Mouse (Mus musculus): ENCODE measurements around the gene Arhgef12. TPM values are rescaled to one million over a fixed set of nuclear protein-coding genes. Genes with fewer than 3 reads are reported as not detected.
A peak's percentile ranks its signal among the peaks of the same experiment; 100 is the strongest.

Arhgef12 gene
- total RNA-seq, 4 experiments from 2014 or later = 132 to 160 (median 141) TPM

DNA sequence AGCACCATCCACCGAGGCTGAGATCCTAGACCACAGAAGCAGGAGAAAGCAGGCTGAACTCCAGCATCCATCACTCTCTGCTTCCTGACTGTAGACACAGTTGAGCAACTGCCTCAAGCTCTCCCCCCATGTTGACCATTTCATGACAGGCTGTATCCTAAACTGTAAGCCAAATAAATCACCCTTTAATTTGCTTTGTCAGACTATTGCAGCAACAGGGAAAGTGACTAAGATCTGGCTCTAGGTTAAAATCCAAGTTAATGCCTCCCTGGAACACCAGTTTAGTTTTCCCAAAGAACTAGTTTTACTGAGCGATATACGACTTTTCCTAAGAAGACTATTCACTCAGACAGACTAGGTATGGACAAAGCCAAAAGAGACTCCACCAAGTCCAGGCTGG is 28.3 kb downstream of the Arhgef12 start:
- DNase-seq (ENCODE audit: low spot score) = no peak

DNA sequence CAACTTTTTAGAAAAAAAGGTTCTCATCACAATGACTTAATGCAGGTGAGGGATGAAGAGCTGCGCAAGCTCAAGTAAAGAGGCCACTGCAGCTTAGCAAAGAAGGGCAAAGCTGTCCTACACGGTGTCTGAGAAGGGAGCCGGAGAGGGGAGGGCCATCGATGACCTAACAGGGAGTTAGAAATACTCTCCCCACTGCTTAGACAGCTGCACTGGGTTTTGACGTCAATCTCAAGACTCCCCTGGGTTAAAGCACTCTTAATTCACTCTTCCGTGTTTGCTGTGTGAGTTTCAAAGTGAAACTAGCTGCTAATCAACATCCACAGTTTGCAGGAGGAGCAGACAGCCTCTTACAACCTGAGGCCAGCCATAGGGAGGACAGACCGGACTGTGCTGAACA is 30.9 kb downstream of the Arhgef12 start:
- no peak for DNase-seq (ENCODE audit: low spot score)

GRCm38 (mm10) chr9:43074611-43075010 is 32.4 kb downstream of the Arhgef12 start:
- no peak for DNase-seq (ENCODE audit: low spot score)

DNA sequence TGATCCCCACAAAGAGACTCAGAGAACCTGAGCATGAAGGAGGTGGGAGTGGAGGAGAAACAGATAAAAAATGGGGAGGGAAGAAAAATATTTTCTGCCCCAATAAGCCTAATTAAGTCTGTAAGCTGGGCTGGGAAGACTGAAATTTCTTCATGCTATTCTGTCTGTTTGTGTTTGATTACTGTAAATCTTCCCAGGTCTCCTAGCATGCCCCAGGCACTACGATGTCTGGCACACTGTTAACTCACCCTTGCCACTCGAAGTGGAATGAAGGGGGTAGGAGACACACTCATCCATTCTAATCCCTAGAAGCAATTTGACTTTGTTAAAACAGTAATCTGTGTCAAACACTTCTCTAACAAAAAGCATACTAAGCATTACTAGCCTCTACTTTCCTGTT is 35.3 kb downstream of the Arhgef12 start:
- DNase-seq (ENCODE audit: low spot score) = no peak

DNA sequence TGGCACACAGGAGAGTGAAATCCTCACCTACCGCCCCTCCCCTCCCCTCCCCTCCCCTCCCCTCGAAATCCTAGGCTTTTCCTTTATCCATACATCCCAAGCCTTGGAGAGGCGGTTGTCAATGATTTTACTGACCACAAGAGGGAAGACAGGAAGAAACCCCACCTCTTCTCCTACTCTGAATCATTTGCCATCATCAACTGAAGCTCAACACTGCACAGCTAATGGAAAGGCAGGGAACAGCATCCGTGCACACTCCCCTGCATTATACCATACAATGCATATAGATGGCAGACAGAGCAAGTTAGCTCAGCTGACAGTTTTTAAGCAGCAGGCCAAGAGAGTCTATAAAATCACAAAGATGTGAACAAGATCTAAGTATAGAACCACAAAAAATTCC is 35.9 kb downstream of the Arhgef12 start:
- no peak for DNase-seq (ENCODE audit: low spot score)

- DNase-seq (ENCODE audit: low spot score) = no peak
Measured at GRCm38 (mm10) chr9:43070566-43070965, 36.5 kb downstream of the Arhgef12 start.

DNA sequence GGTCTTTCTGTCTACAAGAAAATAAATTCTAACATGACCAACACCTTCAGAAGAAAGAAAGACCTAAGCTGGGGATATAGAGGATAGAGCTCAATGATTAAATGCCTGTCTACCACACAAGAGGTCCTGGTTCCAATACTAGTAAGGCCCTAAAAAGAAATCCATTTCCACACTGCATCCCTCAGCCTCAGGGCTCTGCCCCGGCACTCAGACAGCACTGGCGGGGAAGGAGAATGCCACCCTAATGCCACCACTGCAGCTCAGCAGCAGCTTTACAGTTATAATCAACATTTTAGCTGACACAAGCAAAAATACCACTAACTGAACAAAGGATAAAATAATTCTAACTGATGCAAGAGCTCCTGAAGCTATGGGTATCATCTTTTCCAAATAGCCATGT is 36.9 kb downstream of the Arhgef12 start:
- no peak for DNase-seq (ENCODE audit: low spot score)

- DNase-seq (ENCODE audit: low spot score) = no peak
Measured at GRCm38 (mm10) chr9:43067896-43068295, 39.1 kb downstream of the Arhgef12 start.

GRCm38 (mm10) chr9:43065231-43065630 is 41.8 kb downstream of the Arhgef12 start:
- no peak for DNase-seq (ENCODE audit: low spot score)

DNA sequence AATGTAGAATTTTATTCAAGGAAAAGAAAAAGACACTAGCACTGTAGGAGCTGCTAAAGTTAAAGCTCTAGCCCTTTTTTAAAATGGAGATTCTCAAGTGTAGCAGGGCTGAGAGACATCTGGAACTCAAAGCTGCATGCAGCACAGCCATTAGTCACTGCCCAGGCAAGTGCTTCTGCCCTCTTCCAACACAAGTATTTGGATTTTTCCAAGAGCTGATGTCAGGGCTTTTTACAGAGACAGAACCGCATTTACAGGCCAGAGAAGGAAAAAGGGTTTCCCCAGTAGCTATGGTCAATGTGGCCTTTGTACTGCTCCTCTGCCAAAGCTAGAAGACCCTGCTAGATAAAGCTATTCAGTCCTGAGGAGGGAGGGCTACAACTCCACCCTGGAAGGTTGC is 45.5 kb downstream of the Arhgef12 start:
- no peak for DNase-seq (ENCODE audit: low spot score)

DNA sequence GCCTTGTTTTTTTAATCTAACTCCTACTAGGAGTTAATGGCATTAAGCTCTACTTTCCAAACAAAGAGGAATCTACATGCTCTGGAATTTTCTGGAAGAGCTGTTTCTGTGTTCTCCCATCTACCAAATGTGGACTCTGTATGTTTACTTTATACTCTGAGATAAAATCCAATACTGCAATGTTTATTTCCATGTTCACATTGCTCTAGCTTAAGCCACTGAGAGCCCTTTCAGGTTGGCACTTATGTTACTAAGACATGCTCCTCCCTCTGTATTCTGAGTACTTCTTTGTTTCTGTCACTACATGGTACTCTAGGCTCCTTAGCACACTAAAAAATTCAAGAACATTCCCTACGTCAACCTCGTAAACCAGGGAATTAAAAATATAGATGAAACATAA is 56.6 kb downstream of the Arhgef12 start:
- DNase-seq (ENCODE audit: low spot score) = no peak

GRCm38 (mm10) chr9:43044481-43044880 is 62.6 kb downstream of the Arhgef12 start:
- no peak for DNase-seq (ENCODE audit: low spot score)

- DNase-seq (ENCODE audit: low spot score) = no peak
Measured at GRCm38 (mm10) chr9:43038466-43038865, 68.6 kb downstream of the Arhgef12 start.

- DNase-seq (ENCODE audit: low spot score) = no peak
Measured at GRCm38 (mm10) chr9:43035208-43035607, 71.8 kb downstream of the Arhgef12 start.

DNA sequence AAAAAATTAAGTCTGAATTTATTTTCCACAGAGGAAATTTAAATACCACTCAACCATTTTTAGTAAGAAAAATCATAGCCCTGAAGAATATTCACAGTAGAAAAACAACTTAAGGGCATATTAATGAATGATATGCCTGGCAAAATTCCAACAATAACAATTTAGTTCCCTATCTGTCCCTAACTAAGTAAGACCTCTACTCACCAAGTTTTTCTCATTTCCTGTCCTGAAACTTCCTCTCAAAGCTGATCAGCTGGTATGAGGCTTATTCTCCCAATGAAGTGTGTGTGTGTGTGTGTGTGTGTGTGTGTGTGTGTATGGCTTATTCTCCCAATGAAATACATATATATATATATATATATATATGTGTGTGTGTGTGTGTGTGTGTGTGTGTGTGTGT is 72.8 kb downstream of the Arhgef12 start:
- no peak for DNase-seq (ENCODE audit: low spot score)

DNA sequence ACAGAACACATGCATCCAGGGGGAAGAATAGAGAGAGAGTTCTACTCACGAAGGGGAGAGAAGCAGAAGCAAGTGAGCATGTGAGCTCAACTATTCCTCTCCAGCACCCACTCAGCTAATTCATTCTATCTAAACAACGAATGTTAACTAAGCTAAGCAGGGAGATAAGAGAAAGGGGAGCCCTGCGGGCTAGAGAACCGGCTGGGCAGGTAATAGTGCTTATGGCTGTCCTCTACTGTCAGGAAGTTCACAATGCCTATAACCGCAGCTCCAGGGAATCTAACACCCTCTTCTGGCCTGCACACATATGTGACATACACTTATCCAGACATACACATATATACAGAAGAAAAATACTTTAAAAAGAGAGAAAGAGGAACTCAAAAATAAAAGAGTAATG is 79.3 kb downstream of the Arhgef12 start:
- no peak for DNase-seq (ENCODE audit: low spot score)

DNA sequence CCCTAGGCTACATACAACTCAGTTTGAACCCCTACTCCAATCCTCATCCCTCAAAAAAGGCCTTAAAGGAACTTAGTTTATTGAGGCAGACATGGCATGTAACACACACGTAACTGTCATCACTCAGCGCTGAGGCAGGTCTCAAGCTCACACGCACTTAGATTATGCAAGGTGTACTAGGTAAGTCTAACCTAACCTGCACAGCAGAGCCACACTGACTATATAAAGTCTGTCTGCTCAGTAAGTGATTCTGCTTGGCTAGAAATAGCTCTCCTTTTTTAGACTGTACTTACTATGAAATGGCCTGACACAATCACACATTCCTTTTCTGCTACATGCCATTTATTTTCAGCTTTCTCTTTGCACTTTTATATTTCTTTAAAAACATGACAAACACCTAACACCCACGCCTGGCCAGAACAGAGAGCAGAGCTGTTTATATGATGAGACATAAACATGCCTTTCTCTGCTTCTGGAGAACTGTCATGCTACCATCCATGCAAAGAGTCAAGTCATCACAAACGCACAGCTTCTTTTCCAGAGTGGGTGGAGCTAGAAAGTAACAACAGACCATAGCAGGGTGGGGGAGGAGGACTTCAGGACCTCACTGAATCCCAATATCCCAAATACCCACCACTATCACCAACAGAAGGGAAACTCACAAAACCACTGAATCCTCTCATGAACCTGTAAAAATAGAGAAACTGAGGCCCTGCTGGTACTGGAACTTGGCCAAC is 85.4 kb downstream of the Arhgef12 start:
- DNase-seq (ENCODE audit: low spot score) = no peak

- DNase-seq (ENCODE audit: low spot score) = no peak
Measured at GRCm38 (mm10) chr9:43019656-43020055, 87.4 kb downstream of the Arhgef12 start.

DNA sequence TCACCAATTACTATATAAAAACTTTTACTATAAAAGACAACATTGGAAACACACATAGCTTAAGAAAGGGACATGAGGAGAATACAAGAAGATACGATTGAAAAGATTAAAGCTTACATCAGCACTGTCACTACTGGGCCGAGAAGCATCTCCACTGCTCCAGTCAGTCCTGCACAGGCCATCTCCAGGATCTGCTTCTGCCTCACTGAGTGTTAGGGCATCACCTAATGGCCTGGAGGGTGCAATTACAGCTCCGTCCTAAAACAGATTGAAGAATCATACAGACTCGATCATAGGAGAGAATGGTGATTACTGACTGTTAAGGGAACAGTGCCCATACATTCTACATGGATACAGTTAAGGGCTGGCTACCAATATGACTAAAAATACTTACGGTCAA is 91.3 kb downstream of the Arhgef12 start:
- no peak for DNase-seq (ENCODE audit: low spot score)

- DNase-seq (ENCODE audit: low spot score) = peak; percentile 67
Measured at GRCm38 (mm10) chr9:43015366-43015765, 91.7 kb downstream of the Arhgef12 start.

- no peak for DNase-seq (ENCODE audit: low spot score)
Measured at GRCm38 (mm10) chr9:43014886-43015285, 92.2 kb downstream of the Arhgef12 start.

DNA sequence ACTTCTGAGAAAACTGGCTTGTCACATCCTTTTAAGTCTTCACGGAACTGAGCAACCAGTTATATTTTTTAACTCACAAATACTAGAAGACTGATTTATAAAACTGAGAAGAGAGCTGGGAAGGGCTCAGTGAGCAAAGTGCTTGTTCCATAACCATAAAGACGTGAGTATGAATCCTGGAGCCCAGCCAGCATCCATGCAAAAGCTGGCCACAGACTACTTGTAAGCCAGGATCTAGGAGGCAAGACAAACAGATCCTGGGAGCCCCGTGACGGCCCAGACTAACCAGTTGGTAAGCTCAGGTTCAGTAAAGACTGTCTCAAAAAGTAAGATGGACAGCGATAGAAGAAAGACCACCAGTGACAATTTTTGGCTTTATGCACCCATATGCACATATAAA is 94.5 kb downstream of the Arhgef12 start:
- DNase-seq (ENCODE audit: low spot score) = no peak

- DNase-seq (ENCODE audit: low spot score) = no peak
Measured at GRCm38 (mm10) chr9:43011061-43011460, 96.0 kb downstream of the Arhgef12 start.

GRCm38 (mm10) chr9:43003881-43004280 is 103.2 kb downstream of the Arhgef12 start:
- no peak for DNase-seq (ENCODE audit: low spot score)

All from heart, adult 8-10 months (tissue).